Mouse (Mus musculus): Measurements from ENCODE around the gene Itgal. TPM values are rescaled to one million over a fixed set of nuclear protein-coding genes. Genes with fewer than 3 reads are reported as not detected.
"Not testable (repeated sequence)": the region's sequence is repeated elsewhere in the genome, so short reads cannot be mapped to it uniquely, and the experiment has no call there.

Itgal gene
- polyA plus RNA-seq, 1 experiment, result 0.06 TPM

DNA sequence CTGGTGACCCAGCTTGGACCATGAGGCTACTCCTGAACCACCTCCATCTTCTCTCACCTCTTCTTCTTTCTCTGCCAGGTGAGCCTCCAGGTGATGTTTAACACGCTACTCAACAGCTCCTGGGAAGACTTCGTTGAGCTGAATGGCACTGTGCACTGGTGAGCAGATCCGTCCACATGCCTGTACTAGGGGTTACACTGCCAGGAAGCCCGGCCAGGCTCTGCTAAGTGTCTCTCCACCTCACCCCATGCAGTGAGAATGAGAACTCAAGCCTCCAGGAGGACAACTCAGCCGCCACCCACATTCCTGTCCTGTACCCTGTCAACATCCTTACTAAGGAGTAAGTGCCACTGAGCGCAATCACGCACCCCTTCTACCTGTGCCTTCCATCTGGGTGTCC lies 28.9 kb downstream of the Itgal start:
- Histone ChIP-seq H3K27me3 (ENCODE audit: control insufficient read depth) (no peaks in the 10 kb centered on the region), H3K4me3 (replicated peaks) (no peak overlapping the region), H3K4me1 (ENCODE audit: control insufficient read depth) (no peaks in the 10 kb centered on the region), H3K9me3 (ENCODE audit: control insufficient read depth, low read length) (no peaks in the 10 kb centered on the region), H3K36me3 (ENCODE audit: control insufficient read depth) (no peaks in the 10 kb centered on the region)
- TF ChIP-seq GATA1 (IDR thresholded peaks at IDR 0.05; ENCODE audit: low read length) (no peak), TAL1 (IDR thresholded peaks at IDR 0.05; ENCODE audit: low read length) (no peak)

DNA sequence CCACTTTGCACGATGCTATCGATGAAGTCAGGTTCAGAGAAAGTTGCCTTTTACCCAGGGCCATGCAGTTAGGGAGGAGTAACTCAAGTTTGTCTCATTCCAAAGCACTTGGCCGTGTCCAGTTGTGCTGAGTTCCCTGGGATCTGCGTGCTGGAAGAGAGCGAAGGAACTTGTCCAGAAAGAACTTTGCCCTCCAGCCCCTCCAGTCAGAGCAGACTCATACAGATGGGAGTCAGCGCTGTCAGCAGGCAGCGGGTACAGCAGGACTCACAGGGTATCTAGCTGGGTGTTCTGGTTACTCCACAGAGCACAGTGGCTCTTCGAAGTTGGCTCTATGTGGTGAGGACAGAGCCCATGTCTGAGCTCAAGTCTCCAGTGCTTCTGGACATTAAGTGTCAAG lies 29.5 kb downstream of the Itgal start:
- H3K27me3 ChIP-seq (ENCODE audit: control insufficient read depth), result no peaks in the 10 kb centered on the region
- H3K4me1 ChIP-seq (ENCODE audit: control insufficient read depth), result no peaks in the 10 kb centered on the region
- TF ChIP-seq TAL1 (IDR thresholded peaks at IDR 0.05; ENCODE audit: low read length) (no peak), GATA1 (IDR thresholded peaks at IDR 0.05; ENCODE audit: low read length) (no peak)
- no peaks in the 10 kb centered on the region for H3K9me3 ChIP-seq (ENCODE audit: control insufficient read depth, low read length)
- H3K36me3 ChIP-seq (ENCODE audit: control insufficient read depth), result no peaks in the 10 kb centered on the region
- H3K4me3 ChIP-seq (replicated peaks), result no peak overlapping the region

GRCm38 (mm10) chr7:127326685-127327084 lies 30.6 kb downstream of the Itgal start:
- H3K36me3 ChIP-seq (ENCODE audit: control insufficient read depth), result no peaks in the 10 kb centered on the region
- no peaks in the 10 kb centered on the region for H3K9me3 ChIP-seq (ENCODE audit: control insufficient read depth, low read length)
- H3K4me1 ChIP-seq (ENCODE audit: control insufficient read depth), result no peaks in the 10 kb centered on the region
- TF ChIP-seq GATA1 (IDR thresholded peaks at IDR 0.05; ENCODE audit: low read length) (no peak), TAL1 (IDR thresholded peaks at IDR 0.05; ENCODE audit: low read length) (no peak)
- no peaks in the 10 kb centered on the region for H3K27me3 ChIP-seq (ENCODE audit: control insufficient read depth)
- H3K4me3 ChIP-seq (replicated peaks), result no peak overlapping the region

GRCm38 (mm10) chr7:127333240-127333639 lies 37.2 kb downstream of the Itgal start:
- Histone ChIP-seq H3K4me1 (ENCODE audit: control insufficient read depth) (no peaks in the 10 kb centered on the region), H3K9me3 (ENCODE audit: control insufficient read depth, low read length) (no peaks in the 10 kb centered on the region), H3K36me3 (ENCODE audit: control insufficient read depth) (no peaks in the 10 kb centered on the region), H3K27me3 (ENCODE audit: control insufficient read depth) (no peaks in the 10 kb centered on the region), H3K4me3 (replicated peaks) (no peak overlapping the region)
- no peak for TF ChIP-seq GATA1 (IDR thresholded peaks at IDR 0.05; ENCODE audit: low read length)
- TF ChIP-seq TAL1 (IDR thresholded peaks at IDR 0.05; ENCODE audit: low read length), result no peak

GRCm38 (mm10) chr7:127335604-127336003 lies 39.5 kb downstream of the Itgal start:
- Histone ChIP-seq H3K9me3 (ENCODE audit: control insufficient read depth, low read length) (no peaks in the 10 kb centered on the region), H3K27me3 (ENCODE audit: control insufficient read depth) (no peaks in the 10 kb centered on the region), H3K36me3 (ENCODE audit: control insufficient read depth) (no peaks in the 10 kb centered on the region), H3K4me1 (ENCODE audit: control insufficient read depth) (no peaks in the 10 kb centered on the region), H3K4me3 (replicated peaks) (no peak overlapping the region)
- TF ChIP-seq GATA1 (IDR thresholded peaks at IDR 0.05; ENCODE audit: low read length), result no peak
- TF ChIP-seq TAL1 (IDR thresholded peaks at IDR 0.05; ENCODE audit: low read length), result no peak

DNA sequence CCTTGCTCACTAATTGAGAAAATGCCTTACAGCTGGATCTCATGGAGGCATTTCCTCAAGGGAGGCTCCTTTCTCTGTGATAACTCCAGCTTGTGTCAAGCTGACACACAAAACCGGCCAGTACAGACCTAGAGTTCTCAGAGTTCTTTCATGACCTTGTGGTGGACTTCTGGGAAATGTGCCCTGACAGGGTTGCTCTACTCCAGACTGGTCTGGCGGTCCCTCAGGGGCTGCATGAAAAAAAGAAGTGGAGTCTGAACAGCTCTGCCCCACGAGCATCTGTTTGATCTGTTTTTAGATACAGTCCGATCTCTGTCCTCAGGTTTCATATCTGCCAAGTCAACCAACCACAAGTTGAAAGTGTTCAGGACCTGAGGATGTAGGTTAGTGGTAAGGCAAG lies 41.6 kb downstream of the Itgal start:
- H3K36me3 ChIP-seq (ENCODE audit: control insufficient read depth), result no peaks in the 10 kb centered on the region; the same call in 1 of the 2 replicates
- no peaks in the 10 kb centered on the region for H3K9me3 ChIP-seq (ENCODE audit: control insufficient read depth, low read length)
- TF ChIP-seq GATA1 (IDR thresholded peaks at IDR 0.05; ENCODE audit: low read length), result no peak
- TF ChIP-seq TAL1 (IDR thresholded peaks at IDR 0.05; ENCODE audit: low read length), result no peak
- no peaks in the 10 kb centered on the region for H3K27me3 ChIP-seq (ENCODE audit: control insufficient read depth)
- no peak overlapping the region for H3K4me3 ChIP-seq (replicated peaks)
- no peaks in the 10 kb centered on the region; the same call in 1 of the 2 replicates for H3K4me1 ChIP-seq (ENCODE audit: control insufficient read depth)

DNA sequence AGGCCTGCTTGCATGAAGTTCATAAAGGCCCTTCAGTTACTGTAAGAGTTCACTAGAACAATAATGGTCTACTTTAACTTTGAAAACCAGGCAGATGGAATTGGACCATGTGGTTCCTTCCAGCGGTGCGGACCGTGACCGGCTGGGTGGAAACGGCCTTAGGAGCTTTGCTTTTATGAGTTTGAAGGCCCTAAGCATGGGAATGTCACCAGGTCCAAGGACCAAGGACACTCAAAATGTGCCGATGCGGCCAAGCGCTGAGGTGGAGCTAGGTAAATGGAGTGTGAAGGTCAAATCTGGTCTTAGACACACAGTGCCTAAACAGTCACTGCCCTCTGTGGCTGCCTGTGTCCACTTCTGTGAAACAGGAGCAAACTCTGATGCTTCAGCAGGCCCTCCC lies 45.3 kb downstream of the Itgal start:
- TF ChIP-seq TAL1 (IDR thresholded peaks at IDR 0.05; ENCODE audit: low read length) (no peak), GATA1 (IDR thresholded peaks at IDR 0.05; ENCODE audit: low read length) (no peak)

GRCm38 (mm10) chr7:127341861-127342260 lies 45.8 kb downstream of the Itgal start:
- not testable (repeated sequence) for H3K27me3 ChIP-seq (ENCODE audit: control insufficient read depth); H3K4me3 ChIP-seq (replicated peaks); H3K36me3 ChIP-seq (ENCODE audit: control insufficient read depth); H3K9me3 ChIP-seq (ENCODE audit: control insufficient read depth, low read length)
- H3K4me1 ChIP-seq (ENCODE audit: control insufficient read depth), result peaks cover 25% of the 10 kb centered on the region

More for the DNA sequence above, 45.3 kb downstream of the Itgal start:
- Histone ChIP-seq H3K9me3 (ENCODE audit: control insufficient read depth, low read length) (peaks cover 3% of the 10 kb centered on the region; the same call in 1 of the 2 replicates), H3K4me3 (replicated peaks) (no peak overlapping the region), H3K27me3 (ENCODE audit: control insufficient read depth) (peaks cover 5% of the 10 kb centered on the region), H3K36me3 (ENCODE audit: control insufficient read depth) (peaks cover 8% of the 10 kb centered on the region), H3K4me1 (ENCODE audit: control insufficient read depth) (peaks cover 21% of the 10 kb centered on the region)

DNA sequence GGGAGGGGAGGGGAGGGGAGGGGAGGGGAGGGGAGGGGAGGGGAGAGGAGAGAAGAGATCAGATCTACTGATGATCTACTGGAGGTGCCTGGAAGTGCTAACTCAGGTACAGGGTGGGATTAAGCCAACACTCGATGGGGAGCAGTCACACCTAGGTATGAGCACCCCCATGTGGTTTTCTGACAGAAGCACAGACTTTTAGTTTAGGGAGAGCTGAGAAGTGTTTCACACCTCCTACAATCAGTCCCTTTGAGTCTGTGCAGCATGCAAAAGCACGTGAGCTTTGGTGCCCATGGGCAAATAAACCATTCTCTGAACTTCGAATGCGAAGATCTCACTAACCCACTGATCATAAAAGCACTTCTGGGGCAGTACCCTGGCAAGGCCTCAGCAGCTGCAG lies 46.3 kb downstream of the Itgal start:
- H3K4me1 ChIP-seq (ENCODE audit: control insufficient read depth), result peaks cover 27% of the 10 kb centered on the region
- H3K9me3 ChIP-seq (ENCODE audit: control insufficient read depth, low read length), result peaks cover 3% of the 10 kb centered on the region; the same call in 1 of the 2 replicates
- peaks cover 8% of the 10 kb centered on the region for H3K36me3 ChIP-seq (ENCODE audit: control insufficient read depth)
- no peak overlapping the region for H3K4me3 ChIP-seq (replicated peaks)
- TF ChIP-seq TAL1 (IDR thresholded peaks at IDR 0.05; ENCODE audit: low read length) (no peak), GATA1 (IDR thresholded peaks at IDR 0.05; ENCODE audit: low read length) (no peak)
- peaks cover 8% of the 10 kb centered on the region for H3K27me3 ChIP-seq (ENCODE audit: control insufficient read depth)

DNA sequence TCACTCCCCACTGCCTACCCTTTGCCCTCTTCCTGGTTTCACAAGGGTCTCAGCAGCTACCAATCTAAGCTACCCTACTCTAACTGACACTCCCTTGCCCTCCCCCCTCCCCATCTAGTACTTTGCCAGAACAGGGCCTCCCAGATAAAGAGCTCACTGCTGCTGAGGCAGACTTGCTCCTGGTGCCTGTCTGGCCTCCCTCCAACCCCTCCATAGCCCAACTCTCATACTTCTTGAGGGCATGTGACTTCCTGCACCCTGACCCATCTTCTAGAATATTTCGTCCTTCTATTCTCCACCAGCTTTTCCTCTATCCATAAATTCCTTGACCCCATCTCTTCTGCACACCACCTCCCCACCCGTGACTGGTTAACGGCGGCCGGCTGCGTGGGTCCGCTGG lies 46.8 kb downstream of the Itgal start:
- H3K27me3 ChIP-seq (ENCODE audit: control insufficient read depth), result peaks cover 10% of the 10 kb centered on the region
- peaks cover 27% of the 10 kb centered on the region for H3K4me1 ChIP-seq (ENCODE audit: control insufficient read depth)
- no peak overlapping the region for H3K4me3 ChIP-seq (replicated peaks)
- TF ChIP-seq GATA1 (IDR thresholded peaks at IDR 0.05; ENCODE audit: low read length), result no peak
- TF ChIP-seq TAL1 (IDR thresholded peaks at IDR 0.05; ENCODE audit: low read length), result no peak
- H3K36me3 ChIP-seq (ENCODE audit: control insufficient read depth), result peaks cover 8% of the 10 kb centered on the region
- peaks cover 3% of the 10 kb centered on the region; the same call in 1 of the 2 replicates for H3K9me3 ChIP-seq (ENCODE audit: control insufficient read depth, low read length)

Measured in erythroblast, embryonic 14.5 days (primary cell).